Mouse (Mus musculus): Measurements from ENCODE around the gene Eps8l2. TPM values are rescaled to one million over a fixed set of nuclear protein-coding genes. Genes with fewer than 3 reads are reported as not detected.

Gene Eps8l2
- total RNA-seq (2021), result 1 to 10 TPM; 2.4 to 2.5 TPM
- long read RNA-seq, experiment 1, transcript Eps8l2-201 (21 exons, 3,191 nt), result major isoform, 8 of 11 reads
- long read RNA-seq, experiment 1, partial matches to known transcripts, result 1 of 11 reads
- long read RNA-seq, experiment 1, other reads (novel, unspliced or antisense), result 2 of 11 reads
- long read RNA-seq, experiment 2, partial matches to known transcripts, result 2 of 5 reads
- long read RNA-seq, experiment 2, other reads (novel, unspliced or antisense), result 0 of 5 reads

- DNase-seq (ENCODE audit: low spot score in 2 of 2), result no peak
Measured at GRCm38 (mm10) chr7:141338576-141339131, at the start of gene Eps8l2. TSS of gene Eps8l2 (plus strand) at chr7:141338880.

- no peak for DNase-seq (ENCODE audit: low spot score in 2 of 2)
Measured at GRCm38 (mm10) chr7:141291921-141292582, 46.6 kb upstream of the Eps8l2 start, which contains the start of gene Drd4. TSS of gene Drd4 (plus strand) at chr7:141292006.

GRCm38 (mm10) chr7:141292583-141293388, 45.9 kb upstream of the Eps8l2 start:
- no peak for DNase-seq (ENCODE audit: low spot score in 2 of 2)

- DNase-seq (ENCODE audit: low spot score in 2 of 2), result no peak
Measured at GRCm38 (mm10) chr7:141293852-141294471, 44.7 kb upstream of the Eps8l2 start.

- DNase-seq (ENCODE audit: low spot score in 2 of 2), result no peak
Measured at GRCm38 (mm10) chr7:141294479-141294878, 44.2 kb upstream of the Eps8l2 start.

- DNase-seq (ENCODE audit: low spot score in 2 of 2), result no peak
Measured at GRCm38 (mm10) chr7:141297926-141298650, 40.6 kb upstream of the Eps8l2 start.

- DNase-seq (ENCODE audit: low spot score in 2 of 2), result no peak
Measured at GRCm38 (mm10) chr7:141299175-141299574, 39.5 kb upstream of the Eps8l2 start.

GRCm38 (mm10) chr7:141301386-141301785, 37.3 kb upstream of the Eps8l2 start:
- no peak for DNase-seq (ENCODE audit: low spot score in 2 of 2)

GRCm38 (mm10) chr7:141302702-141303268, 35.9 kb upstream of the Eps8l2 start:
- no peak for DNase-seq (ENCODE audit: low spot score in 2 of 2)

- DNase-seq (ENCODE audit: low spot score in 2 of 2), result no peak
Measured at GRCm38 (mm10) chr7:141304537-141304936, 34.1 kb upstream of the Eps8l2 start.

- no peak for DNase-seq (ENCODE audit: low spot score in 2 of 2)
Measured at GRCm38 (mm10) chr7:141314416-141314815, 24.3 kb upstream of the Eps8l2 start.

- no peak for DNase-seq (ENCODE audit: low spot score in 2 of 2)
Measured at GRCm38 (mm10) chr7:141315076-141315475, 23.6 kb upstream of the Eps8l2 start.

- DNase-seq (ENCODE audit: low spot score in 2 of 2), result no peak
Measured at GRCm38 (mm10) chr7:141315974-141316373, 22.7 kb upstream of the Eps8l2 start.

GRCm38 (mm10) chr7:141317619-141318132, 21.0 kb upstream of the Eps8l2 start:
- DNase-seq (ENCODE audit: low spot score in 2 of 2), result no peak

- DNase-seq (ENCODE audit: low spot score in 2 of 2), result no peak
Measured at GRCm38 (mm10) chr7:141319446-141319845, 19.2 kb upstream of the Eps8l2 start.

GRCm38 (mm10) chr7:141324686-141325085, 14.0 kb upstream of the Eps8l2 start:
- DNase-seq (ENCODE audit: low spot score in 2 of 2), result no peak

GRCm38 (mm10) chr7:141326546-141327446, 11.9 kb upstream of the Eps8l2 start:
- no peak for DNase-seq (ENCODE audit: low spot score in 2 of 2)

- peak; percentile 99 to 100 for DNase-seq (ENCODE audit: low spot score in 2 of 2)
Measured at GRCm38 (mm10) chr7:141327469-141328372, 11.0 kb upstream of the Eps8l2 start, which contains the start of the genes Deaf1 and Tmem80. TSS of gene Deaf1 (minus strand) at chr7:141327690. TSS of gene Tmem80 (plus strand) at chr7:141327739.
